In genomic region chr16:16852411-16852810, GRCm38 (mm10) we compare ENCODE assay signal across 24 mouse cellular contexts. TPM values are rescaled to one million over a fixed set of nuclear protein-coding genes. Genes with fewer than 3 reads are reported as not detected.
DNase-seq lines count a peak whose midpoint lies in the region; ATAC-seq and TF ChIP-seq lines count a peak whose summit lies in the region.
"Had no signal": no experiment of that assay in that cellular context is flagged by ENCODE, and none has a peak within 500 bp of the region (broad histone marks: within the 10 kb centered on the region; RNA-seq: fewer than 3 reads in every experiment).

No protein-coding gene starts in this region.

- no peaks in the 10 kb centered on the region for H3K36me3 ChIP-seq in limb, embryonic 11.5 days (ENCODE audit: control insufficient read depth, insufficient read depth, low read length)
- no peaks in the 10 kb centered on the region for H3K36me3 ChIP-seq in limb, embryonic 10.5 days
- no peaks in the 10 kb centered on the region for H3K36me3 ChIP-seq in E14TG2a.4 (ENCODE audit: insufficient read depth, low read length)
- H3K36me3 ChIP-seq: embryonic facial prominence, embryonic 10.5 days; embryonic facial prominence, embryonic 12.5 days; forebrain, embryonic 10.5 days; forebrain, embryonic 12.5 days had no signal

- no peak overlapping the region for H3K27ac ChIP-seq in limb, embryonic 11.5 days (replicated peaks; ENCODE audit: low read depth, low read length)
- H3K27ac ChIP-seq in limb, embryonic 10.5 days, result no peak overlapping the region
- H3K27ac ChIP-seq: embryonic facial prominence, embryonic 10.5 days; embryonic facial prominence, embryonic 12.5 days; forebrain, embryonic 10.5 days; forebrain, embryonic 12.5 days had no signal

- peak; percentile 15 for DNase-seq in limb, embryonic 11.5 days (ENCODE audit: low spot score)
- no peak for DNase-seq in limb, embryonic 10.5 days (ENCODE audit: low spot score)
- peak; percentile 83 for DNase-seq in fat pad, adult 2 months (ENCODE audit: extremely low read depth, low read depth, low spot score)
- DNase-seq in kidney, adult 11 months, result no peak
- DNase-seq in layer of hippocampus, adult 9-11 months, result no peak
- DNase-seq: adrenal gland, adult 8-10 months; adrenal gland, postnatal 14 days; adrenal gland, postnatal 36 days; B cell, adult 2 months; cerebellum, adult 11-12 months; cerebellum, adult 2 months; cerebellum, adult 9-10 months; cerebellum, postnatal 10 days; cerebellum, postnatal 25 days had no signal

- no peak overlapping the region for H3K9ac ChIP-seq in limb, embryonic 11.5 days (ENCODE audit: low read length)
- H3K9ac ChIP-seq: embryonic facial prominence, embryonic 12.5 days; forebrain, embryonic 12.5 days had no signal

- WGBS in limb, embryonic 11.5 days, result 88% methylated on average over 3 of the region's 3 CpGs
- 84% methylated on average over 3 of the region's 3 CpGs for WGBS in limb, embryonic 10.5 days

- ATAC-seq in limb, embryonic 11.5 days (ENCODE audit: insufficient number of reproducible peaks, low FRiP score, low TSS enrichment, low read depth), result no peak
- ATAC-seq: activated CD4-positive, CD25-positive, alpha-beta regulatory T cell, adult 4 months; CD4-positive, CD25-positive, alpha-beta regulatory T cell, adult 4 months; forebrain, embryonic 14.5 days; forebrain, embryonic 16.5 days had no signal

- TF ChIP-seq CTCF in E14TG2a.4 (conservative IDR thresholded peaks at IDR 0.05; ENCODE audit: low read length), result peak; percentile 15; the same call in 1 of the 2 replicates

- no peak overlapping the region for H3K4me3 ChIP-seq in limb, embryonic 11.5 days (ENCODE audit: low read depth, low read length)
- H3K4me3 ChIP-seq in limb, embryonic 10.5 days, result no peak overlapping the region
- H3K4me3 ChIP-seq in E14TG2a.4 (replicated peaks; ENCODE audit: low read length), result no peak overlapping the region
- H3K4me3 ChIP-seq: embryonic facial prominence, embryonic 10.5 days; embryonic facial prominence, embryonic 12.5 days; forebrain, embryonic 10.5 days; forebrain, embryonic 12.5 days had no signal

- no peaks in the 10 kb centered on the region for H3K27me3 ChIP-seq in limb, embryonic 11.5 days (ENCODE audit: control insufficient read depth, insufficient read depth, low read length)
- no peaks in the 10 kb centered on the region for H3K27me3 ChIP-seq in limb, embryonic 10.5 days (ENCODE audit: low read depth, poor library complexity, severe bottlenecking)
- H3K27me3 ChIP-seq in E14TG2a.4 (ENCODE audit: insufficient read depth, low read length), result no peaks in the 10 kb centered on the region
- H3K27me3 ChIP-seq: embryonic facial prominence, embryonic 12.5 days had no signal

- no peaks in the 10 kb centered on the region for H3K9me3 ChIP-seq in limb, embryonic 11.5 days (ENCODE audit: control insufficient read depth, low read length)
- H3K9me3 ChIP-seq in limb, embryonic 10.5 days (replicated peaks), result no peaks in the 10 kb centered on the region
- no peaks in the 10 kb centered on the region for H3K9me3 ChIP-seq in E14TG2a.4 (ENCODE audit: low read length)
- H3K9me3 ChIP-seq: embryonic facial prominence, embryonic 12.5 days had no signal

- no peaks in the 10 kb centered on the region for H3K4me1 ChIP-seq in limb, embryonic 11.5 days (ENCODE audit: control insufficient read depth, insufficient read depth, low read length)
- H3K4me1 ChIP-seq in limb, embryonic 10.5 days, result no peaks in the 10 kb centered on the region
- H3K4me1 ChIP-seq in E14TG2a.4 (replicated peaks; ENCODE audit: low read depth, low read length), result peaks cover 23% of the 10 kb centered on the region
- H3K4me1 ChIP-seq: embryonic facial prominence, embryonic 10.5 days; embryonic facial prominence, embryonic 12.5 days; forebrain, embryonic 10.5 days; forebrain, embryonic 12.5 days had no signal

- H3K4me2 ChIP-seq in limb, embryonic 11.5 days (ENCODE audit: low read depth, severe bottlenecking), result no peak overlapping the region
- H3K4me2 ChIP-seq: embryonic facial prominence, embryonic 12.5 days; forebrain, embryonic 12.5 days had no signal

RNA-seq across cellular contexts. Expression of gene Igll1, which starts 11.4 kb away (rescaled TPM):
- polyA plus RNA-seq in limb, embryonic 11.5 days (2014; fragmentation: Nextera tagmentation; extraction: Ambion mirVana), result not detected in 2 replicates
- 0.13 TPM in 1 of 2 replicates, not detected in the other for polyA plus RNA-seq in limb, embryonic 10.5 days (2016; fragmentation: Nextera tagmentation; extraction: Ambion mirVana)
- polyA plus RNA-seq: CD4-positive, CD25-positive, alpha-beta regulatory T cell, adult 4 months; cerebellum, adult 2 months; cortical plate, adult 2 months; embryonic facial prominence, embryonic 10.5 days; embryonic facial prominence, embryonic 12.5 days; forebrain, embryonic 14.5 days had no signal

RNA-seq across cellular contexts. Expression of gene Top3b, which starts 18.1 kb away (rescaled TPM):
- 72.3 and 77.3 TPM in 2 replicates for polyA plus RNA-seq in limb, embryonic 11.5 days (2014; fragmentation: Nextera tagmentation; extraction: Ambion mirVana)
- polyA plus RNA-seq in limb, embryonic 10.5 days (2016; fragmentation: Nextera tagmentation; extraction: Ambion mirVana), result 63.1 and 81.1 TPM in 2 replicates

RNA-seq across cellular contexts. Expression of gene Vpreb1, which starts 18.2 kb away (rescaled TPM):
- polyA plus RNA-seq in limb, embryonic 11.5 days (2014; fragmentation: Nextera tagmentation; extraction: Ambion mirVana), result 3.8 TPM in 2 replicates
- 2.8 and 3.9 TPM in 2 replicates for polyA plus RNA-seq in limb, embryonic 10.5 days (2016; fragmentation: Nextera tagmentation; extraction: Ambion mirVana)
- polyA plus RNA-seq: cerebellum, adult 2 months had no signal

RNA-seq across cellular contexts. Expression of gene Spag6l, which starts 23.2 kb away (rescaled TPM):
- 0.20 TPM in 1 of 2 replicates, not detected in the other for polyA plus RNA-seq in limb, embryonic 11.5 days (2014; fragmentation: Nextera tagmentation; extraction: Ambion mirVana)
- 0.24 TPM in 1 of 2 replicates, not detected in the other for polyA plus RNA-seq in limb, embryonic 10.5 days (2016; fragmentation: Nextera tagmentation; extraction: Ambion mirVana)
- polyA plus RNA-seq: CD4-positive, CD25-positive, alpha-beta regulatory T cell, adult 4 months had no signal

RNA-seq across cellular contexts. Expression of gene Ppm1f, which starts 43.9 kb away (rescaled TPM):
- 26.5 and 31.0 TPM in 2 replicates for polyA plus RNA-seq in limb, embryonic 11.5 days (2014; fragmentation: Nextera tagmentation; extraction: Ambion mirVana)
- 41.1 and 43.0 TPM in 2 replicates for polyA plus RNA-seq in limb, embryonic 10.5 days (2016; fragmentation: Nextera tagmentation; extraction: Ambion mirVana)

Comparison
In these comparisons a context has a peak if more than half of its experiments do, and no peak if none do; other contexts are left out.
1. DNase-seq: peak in limb, embryonic 11.5 days (single experiment) and fat pad, adult 2 months (single experiment); none in limb, embryonic 10.5 days (single experiment), kidney, adult 11 months (single experiment) and layer of hippocampus, adult 9-11 months (single experiment).